Mouse (Mus musculus) layer of hippocampus, adult 9-10 months (tissue): Measurements from ENCODE around the gene Adamts4.

Experiments
- DNase-seq: peaks from one replicate; pipeline ENCODE4 v3.0.0; 2022; ENCODE audit warnings: low spot score

Gene Adamts4

DNA sequence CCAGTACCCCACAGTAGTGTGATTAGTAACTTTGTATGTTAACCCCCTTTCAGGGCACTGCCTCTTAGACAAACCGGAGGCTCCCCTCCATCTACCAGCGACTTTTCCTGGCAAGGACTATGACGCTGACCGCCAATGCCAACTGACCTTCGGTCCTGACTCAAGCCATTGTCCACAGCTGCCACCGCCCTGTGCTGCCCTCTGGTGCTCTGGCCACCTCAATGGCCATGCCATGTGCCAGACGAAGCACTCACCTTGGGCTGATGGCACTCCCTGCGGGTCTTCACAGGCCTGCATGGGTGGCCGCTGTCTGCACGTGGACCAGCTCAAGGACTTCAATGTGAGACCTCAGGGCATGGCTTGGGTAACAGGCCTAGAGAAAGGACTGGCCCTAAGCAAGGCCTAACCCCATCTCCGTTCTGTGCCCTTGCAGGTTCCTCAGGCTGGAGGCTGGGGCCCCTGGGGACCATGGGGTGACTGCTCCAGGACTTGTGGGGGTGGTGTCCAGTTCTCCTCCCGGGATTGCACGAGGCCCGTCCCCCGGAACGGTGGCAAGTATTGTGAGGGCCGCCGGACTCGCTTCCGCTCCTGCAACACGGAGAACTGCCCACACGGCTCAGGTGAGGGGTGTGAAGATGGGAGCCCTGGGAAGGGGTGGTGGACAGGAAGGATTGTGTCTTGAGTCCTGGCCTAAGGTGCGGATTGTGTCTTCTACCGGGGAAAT, 6.0 kb downstream of the Adamts4 start:
- DNase-seq: no peak

DNA sequence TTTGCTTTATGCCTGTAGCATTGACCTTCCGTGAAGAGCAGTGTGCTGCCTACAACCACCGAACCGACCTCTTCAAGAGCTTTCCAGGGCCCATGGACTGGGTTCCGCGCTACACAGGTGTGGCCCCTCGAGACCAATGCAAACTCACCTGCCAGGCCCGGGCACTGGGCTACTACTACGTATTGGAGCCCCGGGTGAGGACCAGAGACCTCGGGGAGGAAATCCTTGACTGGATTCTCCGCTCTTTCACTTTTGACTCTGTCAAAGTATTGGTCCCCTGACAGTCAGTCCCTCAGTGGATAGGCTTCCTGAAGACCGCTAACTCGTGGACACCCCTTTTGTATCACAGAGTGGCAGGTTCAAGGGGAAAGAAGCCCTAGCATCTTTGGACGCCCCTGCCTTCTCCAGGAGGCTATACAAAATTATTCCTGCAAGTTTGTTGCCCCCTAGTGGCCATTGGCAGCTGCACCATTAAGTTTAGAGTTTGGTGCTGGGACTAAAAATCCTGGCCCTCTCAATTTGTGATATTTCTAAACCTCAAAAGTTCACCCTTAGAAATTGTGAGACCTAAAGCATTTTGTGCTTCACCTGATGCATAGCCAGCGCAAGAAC, 6.8 kb downstream of the Adamts4 start:
- no peak for DNase-seq

DNA sequence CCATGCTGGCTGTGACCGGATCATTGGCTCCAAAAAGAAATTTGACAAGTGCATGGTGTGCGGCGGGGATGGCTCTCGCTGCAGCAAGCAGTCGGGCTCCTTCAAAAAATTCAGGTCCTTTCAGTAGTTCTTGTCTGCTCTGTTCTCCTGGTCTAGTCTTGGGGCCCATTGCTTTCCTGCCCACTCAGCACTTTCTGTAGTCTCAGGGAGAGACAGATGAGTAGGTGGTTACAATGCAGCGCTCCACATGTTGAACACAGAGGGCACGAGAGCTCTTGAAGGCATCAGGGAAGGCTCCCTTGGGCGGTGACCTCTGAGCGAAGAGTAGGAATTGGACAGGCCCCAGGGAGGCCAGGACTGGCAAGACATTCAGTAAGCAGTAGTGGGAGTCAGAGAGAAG, 7.6 kb downstream of the Adamts4 start:
- no peak for DNase-seq

DNA sequence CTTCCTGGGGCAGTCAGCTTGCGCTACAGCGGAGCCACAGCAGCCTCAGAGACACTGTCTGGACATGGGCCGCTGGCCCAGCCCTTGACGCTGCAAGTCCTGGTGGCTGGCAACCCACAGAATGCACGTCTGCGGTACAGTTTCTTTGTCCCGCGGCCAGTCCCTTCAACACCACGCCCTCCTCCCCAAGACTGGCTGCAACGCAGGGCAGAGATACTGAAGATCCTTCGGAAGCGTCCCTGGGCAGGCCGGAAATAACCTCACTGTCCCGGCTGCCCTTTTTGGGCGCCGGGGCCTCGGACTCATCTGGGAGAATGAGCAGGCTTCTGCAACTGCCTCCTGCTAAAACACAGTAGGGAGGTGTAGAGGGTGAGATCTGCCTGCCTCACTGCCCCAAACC, 8.7 kb downstream of the Adamts4 start:
- no peak for DNase-seq

DNA sequence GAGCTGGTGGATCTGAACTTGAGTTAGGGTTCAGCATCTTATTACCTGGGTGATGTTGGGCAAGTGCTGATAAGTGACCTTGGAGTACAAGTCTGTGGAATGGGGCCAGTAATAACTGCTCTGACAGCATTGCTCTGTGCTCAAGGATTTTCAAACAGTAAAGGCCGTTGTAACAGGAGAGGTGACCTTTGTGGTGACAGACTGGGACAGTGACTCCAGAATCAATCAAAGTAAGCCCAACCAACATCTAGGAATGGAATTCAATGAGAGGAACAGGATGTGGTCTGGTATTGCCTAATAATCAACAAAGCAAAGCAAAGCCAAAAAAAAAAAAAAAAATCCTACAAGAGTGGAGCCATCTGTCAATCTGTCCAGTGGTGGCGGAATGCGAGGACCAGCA, 10.1 kb downstream of the Adamts4 start:
- DNase-seq: no peak

DNA sequence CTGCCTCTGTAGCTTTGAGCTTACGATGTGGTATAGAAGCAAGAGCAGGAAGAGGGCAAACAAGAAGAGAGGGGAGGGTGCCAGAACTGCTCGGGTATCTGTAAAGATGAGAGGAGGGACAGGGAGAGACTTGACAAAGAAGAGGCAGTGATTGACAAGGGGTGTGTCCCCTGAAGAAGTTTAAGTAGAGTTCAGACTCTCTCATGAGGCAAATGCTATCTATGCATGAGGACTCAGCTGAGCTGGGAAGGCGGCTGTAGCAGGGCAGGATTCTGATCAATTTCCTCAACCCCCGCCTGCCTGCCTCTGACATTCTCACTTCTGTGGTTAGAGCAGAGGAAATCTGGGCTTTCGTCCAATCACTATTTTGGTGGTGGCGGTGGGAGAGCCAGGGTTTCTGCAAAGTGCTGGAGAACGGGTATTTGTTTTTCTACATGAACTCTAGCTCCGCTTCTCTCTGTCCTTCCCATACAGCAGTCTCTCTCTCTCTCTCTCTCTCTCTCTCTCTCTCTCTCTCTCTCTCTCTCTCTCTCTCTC, 12.4 kb downstream of the Adamts4 start:
- DNase-seq: peak; percentile 90

DNA sequence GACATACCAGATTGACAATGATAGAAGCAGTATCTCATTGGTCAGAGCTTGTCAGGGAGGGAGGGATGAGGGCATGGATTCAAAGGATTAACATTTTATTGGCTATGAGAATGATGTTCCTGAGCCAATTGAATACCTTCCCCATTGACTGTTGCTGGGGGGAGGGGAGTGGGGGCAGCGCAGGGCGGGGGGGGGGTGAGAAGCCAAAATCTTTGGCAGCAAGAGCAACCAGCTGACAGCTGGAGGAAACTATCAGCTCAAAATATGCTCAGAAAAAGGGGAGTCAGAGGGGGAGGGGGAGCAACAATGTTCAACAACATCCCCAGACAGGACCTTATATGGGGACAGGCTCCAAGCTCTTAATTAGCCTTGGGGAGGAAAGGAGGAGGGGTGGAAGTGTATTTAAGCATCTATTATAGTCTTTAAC, 13.0 kb downstream of the Adamts4 start:
- no peak for DNase-seq

DNA sequence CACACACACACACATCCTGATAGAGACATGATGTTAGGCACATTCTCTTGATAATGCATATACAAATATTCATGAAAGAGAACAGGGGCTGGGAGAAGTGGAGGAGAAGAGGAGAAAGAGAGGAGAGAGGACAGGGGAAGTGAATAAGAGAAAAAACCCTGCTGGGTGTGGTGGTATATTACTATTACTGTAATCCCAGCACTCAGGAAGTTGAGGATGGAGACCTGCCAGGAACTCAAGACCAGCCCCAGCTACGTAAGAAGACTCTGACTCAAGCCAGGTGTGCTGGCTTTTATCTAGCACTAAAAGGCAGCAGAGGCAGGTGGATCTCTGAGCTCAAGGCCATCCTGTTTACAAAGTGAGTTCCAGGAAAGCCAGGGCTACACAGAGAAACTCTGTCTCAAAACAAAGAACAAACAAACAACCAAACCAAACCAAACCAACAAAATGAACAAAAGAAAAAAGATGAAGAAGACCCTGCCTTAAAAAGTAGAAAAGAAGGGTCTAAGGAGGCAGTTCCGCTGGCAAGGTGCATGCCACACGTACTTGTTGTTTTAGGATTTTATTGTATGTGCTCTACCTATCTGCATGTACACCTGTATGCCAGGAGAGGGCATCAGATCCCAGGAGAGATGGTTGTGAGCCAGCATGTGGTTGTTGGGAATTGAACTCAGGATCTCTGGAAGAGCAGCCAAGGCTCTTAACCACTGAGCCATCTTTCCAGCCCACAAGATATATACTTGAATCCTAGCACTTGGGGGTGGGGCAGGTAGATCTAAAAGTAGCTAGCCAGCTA, 13.6 kb downstream of the Adamts4 start:
- DNase-seq: no peak

DNA sequence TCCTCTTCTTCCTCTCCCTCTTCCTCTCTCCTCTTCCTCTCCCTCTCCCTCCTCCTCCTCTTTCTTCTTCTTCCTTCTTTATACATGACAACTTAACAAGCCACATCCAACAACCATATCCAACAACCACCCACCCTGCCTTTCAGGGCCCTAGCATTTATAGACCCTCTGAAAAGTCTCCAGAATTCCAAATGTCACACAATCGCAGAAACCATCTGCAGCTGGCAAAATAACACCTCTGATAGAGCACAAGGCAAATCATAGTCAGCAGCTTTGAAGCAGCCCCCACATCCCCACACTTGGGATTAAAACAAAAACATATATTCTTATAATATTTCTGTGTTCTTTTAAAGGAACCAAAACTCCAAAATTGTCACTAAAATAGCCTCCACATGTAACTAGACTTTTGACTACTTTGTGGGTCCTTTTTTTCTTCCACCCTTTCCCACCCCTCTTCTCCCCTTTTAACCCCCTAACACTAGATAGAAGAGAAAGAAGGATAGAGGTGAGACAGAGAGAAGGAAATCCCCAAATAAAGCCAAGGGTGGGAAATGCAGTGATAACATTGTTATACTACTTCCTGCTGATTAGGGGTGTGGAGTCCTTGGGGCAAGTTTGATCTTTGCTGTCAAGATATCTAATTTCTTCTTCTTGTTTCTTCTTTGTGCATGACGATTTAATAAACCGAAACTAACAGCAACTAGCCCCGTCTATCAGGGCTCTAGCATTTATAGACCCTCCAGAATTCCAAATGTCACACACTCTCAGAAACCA, 15.9 kb downstream of the Adamts4 start:
- no peak for DNase-seq

DNA sequence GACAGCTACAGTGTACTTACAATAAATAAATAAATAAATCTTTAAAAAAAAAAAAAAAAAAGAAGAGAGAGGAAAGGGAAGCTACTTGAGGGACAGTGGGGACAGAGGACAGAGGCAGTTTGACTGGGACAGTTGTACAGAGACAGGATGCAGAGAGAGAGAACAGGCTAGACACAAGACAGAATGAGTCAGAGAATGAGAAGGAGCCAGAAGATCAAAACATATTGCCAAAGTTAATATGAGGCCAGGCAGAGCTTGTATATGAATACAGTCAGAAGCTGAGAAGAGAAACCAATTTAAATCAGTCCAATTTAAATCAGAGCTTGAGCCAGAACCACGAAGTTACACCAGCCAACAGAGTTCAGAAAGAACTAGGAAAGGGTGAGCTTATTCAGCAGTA, 18.1 kb downstream of the Adamts4 start:
- DNase-seq: no peak

DNA sequence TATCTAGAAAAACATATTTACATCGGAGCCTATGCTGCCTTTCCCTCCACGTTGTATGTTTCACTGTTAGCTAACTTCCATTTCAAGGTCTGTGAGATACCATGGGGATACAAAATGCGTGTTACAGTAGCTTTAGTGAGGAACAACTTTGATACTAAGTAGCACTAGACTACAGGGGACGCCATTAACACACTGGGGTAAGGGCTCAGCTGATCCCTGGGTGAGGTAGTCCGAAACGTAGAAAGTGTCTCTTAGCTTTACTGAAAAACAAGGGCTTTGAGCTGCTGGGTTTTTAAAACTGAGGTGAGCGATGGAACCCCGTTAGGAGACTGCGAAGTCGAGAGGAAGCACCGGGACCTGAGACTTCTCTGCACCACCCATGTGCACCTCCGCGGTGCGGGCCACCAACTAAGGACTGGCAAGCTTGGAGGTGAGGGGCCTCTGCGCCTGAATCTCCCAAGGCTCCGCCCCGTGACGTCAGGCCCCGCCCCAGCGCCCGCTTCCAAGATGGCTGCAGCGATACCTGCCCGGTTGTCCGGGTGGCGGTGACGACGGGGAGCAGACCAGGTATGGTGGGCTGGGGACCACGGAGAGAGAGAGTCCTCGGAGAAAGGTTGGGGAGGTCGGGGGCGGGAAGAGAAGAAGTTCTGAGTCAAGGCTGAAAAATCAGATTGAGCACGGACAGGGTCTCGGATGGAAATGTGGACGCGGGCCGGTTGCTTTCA, 19.8 kb downstream of the Adamts4 start, which contains the start of gene B4galt3:
Gene B4galt3 (plus strand): TSS at position 481 of the 725 bp plus-strand sequence.
- DNase-seq: peak; percentile 89

DNA sequence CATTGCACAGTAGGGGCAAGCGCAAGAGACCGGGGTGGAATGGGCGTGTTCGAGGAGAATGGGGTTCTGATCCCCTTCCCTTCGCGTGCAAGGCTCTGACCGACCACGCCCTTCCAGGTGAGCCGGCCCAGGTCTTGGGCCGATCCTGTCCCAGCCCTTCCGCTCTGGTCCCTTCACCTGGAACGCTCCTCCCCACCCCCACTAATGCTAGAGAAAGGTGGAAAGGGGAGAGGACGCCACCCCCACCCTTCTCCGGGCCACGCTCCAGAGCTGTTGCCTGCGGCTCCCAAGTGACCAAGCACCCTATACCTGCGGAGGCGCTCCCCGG, 20.3 kb downstream of the Adamts4 start:
- no peak for DNase-seq

DNA sequence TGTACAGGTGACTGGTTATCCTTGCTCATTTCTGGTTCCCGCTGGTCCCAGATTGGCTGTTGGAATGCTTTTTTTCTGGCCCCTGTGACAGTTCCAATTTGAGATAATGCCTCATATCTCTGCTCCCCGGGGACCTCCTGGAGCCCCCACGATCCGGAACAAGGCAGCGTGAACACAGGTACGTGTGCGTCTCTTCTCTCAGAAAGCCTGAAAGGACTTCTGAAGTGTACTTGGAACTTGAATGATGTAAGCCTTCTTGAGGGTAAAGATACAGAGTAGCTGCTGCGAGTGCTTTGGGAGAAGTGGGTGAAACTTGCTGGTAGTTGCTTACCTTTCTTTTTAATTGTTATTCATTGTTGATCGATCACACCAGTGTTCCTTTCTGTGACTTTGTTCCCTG, 21.0 kb downstream of the Adamts4 start:
- DNase-seq: no peak

DNA sequence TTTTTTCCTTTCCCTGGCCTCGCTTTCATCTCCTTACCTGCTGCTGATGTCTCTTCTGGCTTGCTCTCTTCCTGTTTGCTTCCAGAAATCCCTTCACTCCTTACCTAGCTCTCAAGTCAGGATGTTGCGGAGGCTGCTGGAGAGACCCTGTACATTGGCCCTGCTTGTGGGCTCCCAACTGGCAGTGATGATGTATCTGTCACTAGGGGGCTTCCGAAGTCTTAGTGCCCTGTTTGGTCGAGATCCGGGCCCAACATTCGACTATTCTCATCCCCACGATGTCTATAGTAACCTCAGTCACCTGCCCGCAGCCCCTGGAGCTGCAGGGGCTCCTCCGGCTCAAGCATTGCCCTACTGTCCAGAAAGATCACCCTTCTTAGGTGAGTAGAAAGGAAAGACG, 21.4 kb downstream of the Adamts4 start:
- DNase-seq: no peak

DNA sequence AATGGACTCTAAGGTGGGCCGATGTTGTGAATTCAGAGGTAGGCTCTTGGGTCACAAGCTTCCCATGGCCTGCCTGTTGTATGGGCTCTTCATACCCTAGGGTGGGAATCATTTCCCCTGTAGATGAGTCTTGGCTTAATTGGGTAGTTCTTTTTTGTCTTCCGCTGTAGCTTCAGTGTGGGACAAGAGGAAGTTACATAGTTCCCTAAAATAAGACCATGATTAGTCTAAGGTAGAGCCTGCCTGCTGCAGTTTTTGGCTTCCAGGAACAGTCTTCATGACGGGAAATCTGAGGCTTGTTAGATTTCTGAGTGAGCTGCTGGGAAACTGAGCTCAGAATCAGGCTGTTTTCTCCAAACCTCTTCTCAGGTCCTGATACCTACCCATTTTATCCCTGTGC, 21.9 kb downstream of the Adamts4 start:
- DNase-seq: no peak

DNA sequence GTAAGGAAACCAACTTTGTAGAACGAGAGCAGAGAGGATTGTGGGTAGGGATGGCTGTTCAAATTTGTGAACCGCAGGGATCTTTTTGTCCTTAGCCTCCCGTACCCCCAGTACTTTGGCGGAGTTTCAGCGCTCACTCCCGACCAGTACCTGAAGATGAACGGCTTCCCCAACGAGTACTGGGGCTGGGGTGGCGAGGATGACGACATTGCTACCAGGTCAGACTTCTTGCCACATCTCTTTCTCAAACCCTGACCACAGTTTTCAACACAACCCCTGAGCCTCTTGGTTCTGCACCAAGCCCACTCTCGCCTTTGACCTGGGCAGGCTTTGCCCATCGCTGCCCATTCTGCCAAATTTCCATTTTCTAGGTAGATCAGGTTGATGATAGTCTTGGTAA, 23.9 kb downstream of the Adamts4 start:
- no peak for DNase-seq

DNA sequence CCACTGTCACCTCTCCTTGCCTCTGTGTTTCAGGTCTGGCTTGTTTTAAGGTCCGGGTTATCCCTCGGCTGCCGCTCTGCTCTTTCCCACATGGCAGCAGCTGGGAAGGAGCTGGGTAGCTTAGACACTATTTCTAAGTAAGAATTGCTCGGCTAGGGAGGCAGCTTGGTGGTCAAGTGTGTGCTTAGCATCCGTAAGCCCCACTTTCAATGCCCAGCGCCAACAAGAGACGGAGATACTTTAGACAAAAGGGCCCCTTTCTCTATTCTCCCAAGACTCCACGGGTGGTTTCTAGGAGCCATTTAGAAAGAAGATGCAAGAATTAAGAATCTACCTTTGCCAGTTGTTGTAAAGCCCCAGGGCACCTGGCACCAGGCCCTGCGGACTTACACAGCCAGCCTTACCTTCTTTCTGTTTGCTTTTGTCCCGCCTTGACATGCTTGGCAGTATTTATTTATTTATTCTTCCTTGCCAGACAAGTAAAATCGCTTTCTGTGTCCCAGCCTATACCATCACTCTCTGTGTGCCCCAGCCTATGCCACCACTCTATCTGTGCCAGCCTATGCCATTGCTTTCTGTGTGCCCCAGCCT, 25.0 kb downstream of the Adamts4 start:
- no peak for DNase-seq

DNA sequence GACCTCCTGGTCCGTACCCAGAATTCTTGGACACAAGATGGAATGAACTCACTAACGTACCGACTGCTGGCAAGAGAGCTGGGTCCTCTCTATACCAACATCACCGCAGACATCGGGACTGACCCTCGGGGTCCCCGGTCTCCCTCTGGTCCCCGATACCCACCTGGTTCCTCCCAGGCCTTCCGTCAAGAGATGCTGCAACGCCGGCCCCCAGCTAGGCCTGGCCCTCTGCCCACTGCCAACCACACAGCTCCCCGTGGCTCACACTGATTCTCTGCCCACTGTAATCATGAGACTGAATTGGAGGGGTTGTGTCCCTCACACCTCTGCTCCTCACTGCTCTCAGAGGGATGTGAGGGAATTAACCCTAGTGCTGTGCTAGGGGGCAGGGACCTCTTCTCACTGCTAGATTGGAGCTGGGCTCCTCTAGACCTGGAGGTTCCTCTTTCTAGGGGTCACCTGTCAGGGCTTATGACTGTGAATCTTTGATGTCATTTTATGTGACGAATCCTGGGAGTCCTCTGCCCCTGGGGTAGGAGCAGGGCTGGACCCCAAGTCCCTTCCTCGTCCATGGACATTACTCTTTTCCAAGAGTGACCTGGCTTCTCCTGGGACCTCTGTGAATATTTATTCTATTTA, 26.0 kb downstream of the Adamts4 start:
- DNase-seq: no peak

DNA sequence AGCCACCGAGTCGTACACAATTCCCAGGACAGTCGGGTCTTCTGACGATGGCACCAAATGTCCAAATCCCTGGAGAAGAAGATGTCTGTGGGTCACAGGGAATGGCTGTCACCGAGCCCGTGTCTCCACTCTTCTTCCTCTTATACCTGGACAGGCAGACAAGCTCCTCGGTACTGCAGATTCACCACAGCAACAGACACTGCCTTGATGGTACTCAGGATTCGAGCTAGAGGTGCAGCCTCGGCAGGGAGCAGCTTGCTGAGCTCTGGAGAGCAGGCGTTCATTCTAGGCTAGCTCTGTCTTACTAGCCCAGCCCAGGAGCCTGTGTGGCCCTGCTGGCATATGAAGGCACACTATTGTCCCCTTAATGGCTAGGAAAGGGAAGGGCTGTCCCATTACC, 27.5 kb downstream of the Adamts4 start:
- DNase-seq: no peak

DNA sequence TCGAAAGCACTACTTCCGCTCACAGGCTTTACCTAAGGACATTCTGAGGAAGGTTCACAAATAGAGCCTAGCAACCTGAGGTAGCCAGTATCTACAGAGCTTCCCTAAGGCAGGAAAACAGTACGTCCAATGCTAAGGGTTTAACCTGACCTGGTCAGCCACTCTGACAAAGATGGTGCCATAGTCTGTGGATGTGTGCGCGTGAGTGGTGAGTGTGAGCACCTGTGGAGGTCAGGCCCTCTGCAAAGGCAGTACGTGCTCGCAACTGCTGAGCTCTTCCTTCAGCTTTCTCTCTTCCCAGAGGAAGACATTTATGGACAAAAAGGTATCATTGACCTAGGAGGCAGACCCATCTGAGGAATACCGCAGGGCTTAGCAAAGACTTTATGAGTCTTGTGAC, 28.2 kb downstream of the Adamts4 start:
- DNase-seq: no peak
